Mouse (Mus musculus) urinary bladder, adult 2 months (tissue): ENCODE data around the gene Fads3. TPM values are rescaled to one million over a fixed set of nuclear protein-coding genes. Genes with fewer than 3 reads are reported as not detected.
A peak's percentile ranks its signal among the peaks of the same experiment; 100 is the strongest.

Experiments used
- DNase-seq: peaks from one replicate; pipeline ENCODE4 v3.0.0; 2022; ENCODE audit warnings: low spot score
- polyA plus RNA-seq: library from polyadenylated mRNA; depleted of rRNA; stranded (reverse); fragments of >200 nt; gene quantifications from 2 replicates; pipeline ENCODE4 v1.2.3, GENCODE M21; 2012; rRNA removed

Fads3 gene
- polyA plus RNA-seq, result 38.6 and 41.9 TPM in 2 replicates

DNA sequence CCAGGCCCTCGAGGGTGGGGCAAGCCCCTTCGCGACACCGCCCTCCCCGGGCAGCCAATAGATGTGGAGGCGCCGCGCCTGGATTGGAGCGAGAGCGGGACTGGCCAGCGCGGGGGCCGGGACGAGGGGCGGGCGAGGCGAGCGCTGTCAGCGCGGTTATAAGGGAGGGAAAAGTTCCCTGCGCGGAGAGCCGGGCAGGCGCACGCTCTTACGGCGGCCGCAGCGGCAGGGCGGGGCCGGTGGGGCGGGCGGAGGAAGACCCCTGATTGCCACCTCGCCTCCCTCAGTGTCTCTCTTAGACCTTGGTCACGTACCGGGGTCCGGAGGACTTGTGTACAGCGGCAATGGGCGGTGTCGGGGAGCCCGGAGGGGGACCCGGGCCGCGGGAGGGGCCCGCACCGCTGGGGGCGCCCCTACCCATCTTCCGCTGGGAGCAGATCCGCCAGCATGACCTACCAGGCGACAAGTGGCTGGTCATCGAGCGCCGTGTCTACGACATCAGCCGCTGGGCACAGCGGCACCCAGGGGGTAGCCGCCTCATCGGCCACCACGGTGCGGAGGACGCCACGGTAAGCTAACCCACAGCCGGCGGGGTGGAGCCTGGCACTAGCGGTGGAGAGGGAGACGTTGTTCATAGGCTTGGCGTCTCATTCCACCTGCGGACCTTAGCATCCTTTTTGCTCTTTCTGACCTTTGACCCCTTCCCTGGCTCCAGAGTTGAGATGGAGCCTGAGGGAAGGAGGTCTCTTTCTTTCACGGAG, at the start of gene Fads3:
Gene Fads3 (plus strand): TSS at position 182 of the 761 bp plus-strand sequence.
- peak; percentile 73 for DNase-seq

GRCm38 (mm10) chr19:9992011-9992958, 49.1 kb upstream of the Fads3 start:
- no peak for DNase-seq

GRCm38 (mm10) chr19:9993036-9993656, 48.2 kb upstream of the Fads3 start:
- DNase-seq, result peak; percentile 76

- no peak for DNase-seq
Measured at GRCm38 (mm10) chr19:9997204-9998062, 43.9 kb upstream of the Fads3 start.

GRCm38 (mm10) chr19:9998063-9998416, 43.3 kb upstream of the Fads3 start:
- no peak for DNase-seq

GRCm38 (mm10) chr19:9998736-9999486, 42.5 kb upstream of the Fads3 start:
- DNase-seq, result no peak

DNA sequence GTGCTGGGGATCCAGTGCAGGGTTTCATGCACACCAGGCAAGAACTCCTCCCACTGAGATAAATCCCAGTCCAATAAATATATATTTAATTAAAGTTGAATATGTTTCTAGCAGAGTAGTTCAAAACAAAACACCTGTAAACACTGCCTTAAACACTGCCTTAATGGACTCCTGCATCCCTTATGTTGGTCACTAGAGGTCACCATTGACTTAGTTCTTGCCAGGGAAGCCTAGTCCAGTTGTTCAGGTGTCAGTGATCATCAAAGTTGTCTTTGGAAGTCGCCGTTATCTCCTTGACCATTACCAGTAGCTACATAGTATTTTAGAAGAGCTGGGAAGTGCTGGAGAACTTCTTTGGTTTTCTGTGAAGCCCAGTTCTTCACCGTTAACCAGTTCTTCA, 41.0 kb upstream of the Fads3 start:
- DNase-seq, result no peak

GRCm38 (mm10) chr19:10001206-10001969, 40.0 kb upstream of the Fads3 start, which contains the start of the genes Best1 and Rab3il1:
TSS of gene Best1 (minus strand) at chr19:10001633.
TSS of gene Rab3il1 (plus strand) at chr19:10001669.
- DNase-seq, result no peak

GRCm38 (mm10) chr19:10003696-10004095, 37.7 kb upstream of the Fads3 start:
- DNase-seq, result no peak

GRCm38 (mm10) chr19:10011408-10011807, 30.0 kb upstream of the Fads3 start:
- no peak for DNase-seq

DNA sequence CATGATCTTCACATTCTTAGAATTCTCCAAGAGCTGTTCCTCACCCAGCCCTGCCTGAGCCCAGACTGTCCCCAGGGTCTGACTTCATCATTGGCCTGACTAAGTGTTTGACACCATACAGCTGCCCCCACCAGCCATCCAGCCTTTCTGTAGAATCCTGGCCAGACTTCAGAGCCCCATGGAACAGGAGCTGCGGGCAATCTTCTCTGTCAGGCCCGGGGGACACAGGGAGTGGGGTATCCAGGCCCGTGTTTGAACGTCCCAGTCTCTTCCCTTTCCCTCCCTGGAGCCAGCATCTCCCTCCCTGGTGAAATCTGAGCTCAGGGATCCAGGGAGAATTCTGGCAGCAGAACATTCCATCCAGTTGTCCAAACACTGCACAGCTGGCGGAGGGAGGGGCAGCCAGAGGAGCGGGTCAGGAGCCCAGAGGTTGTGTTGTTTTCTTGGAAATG, 28.5 kb upstream of the Fads3 start:
- no peak for DNase-seq

DNA sequence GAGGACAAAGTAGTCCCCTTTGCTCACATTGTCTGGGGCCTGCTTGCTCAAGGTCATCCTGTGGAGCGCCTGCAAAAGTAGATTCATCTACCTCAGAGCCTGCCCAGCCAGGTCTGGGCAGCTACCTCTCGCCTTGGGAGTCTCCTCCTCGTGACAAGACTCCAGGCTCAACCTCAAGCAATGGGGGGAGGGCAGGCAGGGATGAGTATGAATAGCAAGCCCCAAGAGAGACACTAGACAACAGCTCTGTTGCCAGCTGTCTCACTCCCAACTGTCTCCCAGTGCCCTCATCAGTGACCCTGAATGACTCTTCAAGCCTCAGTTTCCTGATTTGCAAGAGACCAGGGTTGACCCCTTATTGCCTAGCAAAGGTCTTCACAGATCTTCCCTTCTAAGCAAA, 28.0 kb upstream of the Fads3 start:
- peak; percentile 18 for DNase-seq

- no peak for DNase-seq
Measured at GRCm38 (mm10) chr19:10013913-10014312, 27.5 kb upstream of the Fads3 start.

- DNase-seq, result no peak
Measured at GRCm38 (mm10) chr19:10014824-10015223, 26.5 kb upstream of the Fads3 start.

- DNase-seq, result no peak
Measured at GRCm38 (mm10) chr19:10015442-10015841, 25.9 kb upstream of the Fads3 start.

- no peak for DNase-seq
Measured at GRCm38 (mm10) chr19:10016151-10016550, 25.2 kb upstream of the Fads3 start.

DNA sequence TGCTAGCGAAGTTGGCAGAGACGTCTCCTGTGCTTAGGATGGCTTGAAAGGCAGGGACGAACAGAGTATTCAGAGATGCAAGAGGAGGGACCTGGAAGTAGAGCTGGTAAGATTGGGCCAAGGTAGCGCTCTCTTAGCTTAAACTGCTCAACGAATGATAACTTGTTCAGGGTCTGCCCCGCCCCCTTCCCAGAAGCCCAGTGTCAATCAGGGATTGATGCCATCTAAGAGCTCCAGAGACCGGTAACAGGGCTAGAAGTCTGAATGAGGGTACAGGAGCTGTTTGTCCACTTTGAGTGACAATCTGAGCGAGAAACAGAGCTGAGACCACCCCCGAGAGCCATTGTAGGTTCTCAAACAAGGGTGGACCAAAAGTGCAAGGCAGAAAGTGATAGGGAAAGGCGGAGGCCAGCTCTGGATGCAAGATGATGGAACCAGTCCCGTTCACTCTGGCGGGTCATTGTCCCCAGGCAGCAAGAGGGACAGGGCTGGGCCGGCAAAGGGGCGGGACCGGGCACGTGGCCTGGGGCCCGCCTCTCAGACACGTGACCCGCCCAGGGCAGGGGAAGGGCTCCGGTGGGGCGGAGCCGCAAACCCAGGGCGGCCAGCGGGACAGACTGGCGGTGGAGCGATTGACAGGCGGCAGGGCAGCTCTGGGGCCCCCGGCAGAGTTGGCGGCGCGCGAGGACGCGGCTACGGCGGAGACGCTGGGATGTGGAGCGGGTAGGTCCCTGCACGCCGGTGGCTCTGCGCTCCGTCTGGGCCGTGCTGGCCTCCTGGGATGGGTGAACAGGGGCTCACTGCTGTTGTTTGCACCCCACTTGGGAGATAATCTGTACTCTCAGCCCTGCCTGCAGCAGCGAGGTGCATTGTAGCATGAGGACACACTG, 23.5 kb upstream of the Fads3 start:
- DNase-seq, result peak; percentile 80

DNA sequence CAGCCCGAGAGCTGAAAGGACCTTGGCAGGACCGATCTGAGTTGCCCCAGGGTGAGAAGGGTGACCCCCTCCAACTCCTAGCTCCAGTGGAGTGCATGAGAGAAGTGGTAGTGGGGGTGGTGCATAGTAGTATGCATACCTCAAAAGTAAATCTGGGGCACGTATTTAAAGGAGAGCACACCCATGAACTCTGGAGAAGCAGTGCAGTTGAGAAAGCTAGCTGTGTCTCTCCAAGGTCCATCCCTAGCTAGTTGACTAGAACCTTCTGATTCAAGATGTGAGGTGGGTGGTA, 22.9 kb upstream of the Fads3 start:
- DNase-seq, result no peak
